8 mouse cellular contexts compared by ENCODE assay signal in the genomic region with DNA sequence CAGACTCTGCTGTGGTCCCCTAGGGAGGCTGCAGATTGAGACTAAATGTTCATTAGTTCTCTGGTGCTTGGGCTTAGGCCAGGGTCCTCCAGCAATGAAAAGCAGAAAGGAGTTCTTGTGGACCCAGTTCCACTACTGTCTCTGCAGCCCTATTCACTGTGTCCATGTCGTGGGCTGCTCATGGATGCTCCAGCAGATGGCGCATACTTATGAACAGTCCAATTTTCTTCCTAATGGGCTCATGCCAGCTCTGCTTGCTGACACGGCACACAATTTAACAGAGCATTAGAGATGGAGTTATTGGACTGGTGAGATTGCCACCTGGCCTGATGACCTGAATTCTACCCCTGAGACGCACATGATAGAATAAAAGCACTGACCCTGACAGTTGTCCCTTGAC. TPM values are rescaled to one million over a fixed set of nuclear protein-coding genes. Genes with fewer than 3 reads are reported as not detected.
DNase-seq lines count a peak whose midpoint lies in the region; ATAC-seq and TF ChIP-seq lines count a peak whose summit lies in the region.

No protein-coding gene starts in this region.

- H3K27me3 ChIP-seq in MEL (ENCODE audit: control insufficient read depth in 1 of 2, insufficient read depth in 2 of 2, low read length in 2 of 2): no peaks in the 10 kb centered on the region
- peaks cover 14% of the 10 kb centered on the region; the same call in 1 of the 2 replicates for H3K27me3 ChIP-seq in hindbrain, embryonic 13.5 days
- H3K27me3 ChIP-seq in neural tube, embryonic 14.5 days (ENCODE audit: control insufficient read depth, insufficient read depth, low read length): no peaks in the 10 kb centered on the region

- WGBS in hindbrain, embryonic 13.5 days: 39% methylated on average over 4 of the region's 4 CpGs
- WGBS in neural tube, embryonic 14.5 days: 31% methylated on average over 4 of the region's 4 CpGs

- no peaks in the 10 kb centered on the region for H3K9me3 ChIP-seq in MEL (replicated peaks; ENCODE audit: insufficient read depth, low read length)
- H3K9me3 ChIP-seq in hindbrain, embryonic 13.5 days: no peaks in the 10 kb centered on the region
- H3K9me3 ChIP-seq in neural tube, embryonic 14.5 days (ENCODE audit: control insufficient read depth, low read length): no peaks in the 10 kb centered on the region

- H3K36me3 ChIP-seq in MEL (ENCODE audit: control insufficient read depth in 1 of 2, insufficient read depth in 2 of 2, low read length in 2 of 2): no peaks in the 10 kb centered on the region
- no peaks in the 10 kb centered on the region for H3K36me3 ChIP-seq in hindbrain, embryonic 13.5 days
- H3K36me3 ChIP-seq in neural tube, embryonic 14.5 days (ENCODE audit: control insufficient read depth, insufficient read depth, low read length): no peaks in the 10 kb centered on the region

- ATAC-seq in common myeloid progenitor, adult 5-6 weeks (replicated peaks; ENCODE audit: low read depth, poor library complexity, severe bottlenecking): peak; percentile 64; the same call in 1 of the 2 replicates
- ATAC-seq in hindbrain, embryonic 13.5 days (ENCODE audit: low FRiP score): peak; percentile 71; the same call in 1 of the 2 replicates
- ATAC-seq in neural tube, embryonic 14.5 days (ENCODE audit: low read depth): peak; percentile 77

- H3K4me1 ChIP-seq in MEL (ENCODE audit: control insufficient read depth in 1 of 2, insufficient read depth in 2 of 2, low read length in 2 of 2): peaks cover 0 to 3% of the 10 kb centered on the region in 2 experiments; a peak in 1 of 4 replicates
- H3K4me1 ChIP-seq in hindbrain, embryonic 13.5 days (replicated peaks): peaks cover 2% of the 10 kb centered on the region; the same call in 1 of the 2 replicates
- no peaks in the 10 kb centered on the region for H3K4me1 ChIP-seq in neural tube, embryonic 14.5 days (ENCODE audit: control insufficient read depth, insufficient read depth, low read length)

- no peak overlapping the region for H3K9ac ChIP-seq in MEL (ENCODE audit: control insufficient read depth, low read depth, low read length, poor library complexity, severe bottlenecking)
- no peak overlapping the region for H3K9ac ChIP-seq in hindbrain, embryonic 13.5 days
- H3K9ac ChIP-seq in neural tube, embryonic 14.5 days (replicated peaks; ENCODE audit: low read depth, low read length): no peak overlapping the region

- TF ChIP-seq RAD21 in MEL (IDR thresholded peaks at IDR 0.05; ENCODE audit: low read depth, low read length): peak; percentile 8

- peak; percentile 57 for TF ChIP-seq CTCF in gastrocnemius, adult 2 months (IDR thresholded peaks at IDR 0.05)
- TF ChIP-seq CTCF in MEL (IDR thresholded peaks at IDR 0.05 in 2 of 3, conservative IDR thresholded peaks at IDR 0.05 in 1 of 3; ENCODE audit: control insufficient read depth in 1 of 3, insufficient read depth in 1 of 3, low read depth in 2 of 3, low read length in 3 of 3, poor library complexity in 1 of 3, severe bottlenecking in 1 of 3): peak in 2 of 3 experiments; percentile 51 to 58; a peak in 5 of 6 replicates

- TF ChIP-seq EP300 in MEL (IDR thresholded peaks at IDR 0.05; ENCODE audit: low read depth in 1 of 2, low read length in 2 of 2): no peak

- intact Hi-C loops in gastrocnemius, adult 2 months (cut with DNase I): loop anchor here (5.0 to 10.0 kb wide), 3 partner anchors 436 to 848 kb away; no protein-coding TSS in a partner anchor
- intact Hi-C loops in left cerebral cortex, postnatal 36 days (cut with DNase I): loop anchor here (5.0 to 10.0 kb wide), 5 partner anchors 433 to 848 kb away; no protein-coding TSS in a partner anchor

- TF ChIP-seq POLR2A in MEL (IDR thresholded peaks at IDR 0.05; ENCODE audit: control insufficient read depth in 1 of 2, insufficient read depth in 1 of 2, low read depth in 1 of 2, low read length in 2 of 2, poor library complexity in 1 of 2): no peak

- H3K4me2 ChIP-seq in hindbrain, embryonic 13.5 days: no peak overlapping the region
- no peak overlapping the region for H3K4me2 ChIP-seq in neural tube, embryonic 14.5 days (ENCODE audit: low read depth, low read length)

- H3K27ac ChIP-seq in gastrocnemius, adult 2 months: no peak overlapping the region
- no peak overlapping the region for H3K27ac ChIP-seq in MEL (ENCODE audit: control insufficient read depth, low read depth, low read length)
- 0 out of 2 replicates have a peak overlapping the region, but pooled peaks have one; percentile 26 for H3K27ac ChIP-seq in hindbrain, embryonic 13.5 days
- no peak overlapping the region for H3K27ac ChIP-seq in neural tube, embryonic 14.5 days (ENCODE audit: low read depth, low read length)

- H3K79me2 ChIP-seq in MEL (ENCODE audit: control insufficient read depth, insufficient read depth, low read length, poor library complexity): no peaks in the 10 kb centered on the region

- peak; percentile 23 for DNase-seq in gastrocnemius, adult 2 months
- DNase-seq in gastrocnemius, adult 8-10 months (ENCODE audit: low spot score in 2 of 2): no peak
- DNase-seq in MEL (ENCODE audit: low read depth, low spot score): peak; percentile 35
- peak; percentile 58 to 60 for DNase-seq in left cerebral cortex, postnatal 36 days (ENCODE audit: low spot score in 2 of 2)
- DNase-seq in B cell, adult 2 months: no peak

- no peak overlapping the region for H3K4me3 ChIP-seq in gastrocnemius, adult 2 months
- no peak overlapping the region for H3K4me3 ChIP-seq in MEL (ENCODE audit: control insufficient read depth in 1 of 2, insufficient read depth in 1 of 2, low read depth in 2 of 2, low read length in 2 of 2)
- no peak overlapping the region for H3K4me3 ChIP-seq in hindbrain, embryonic 13.5 days
- H3K4me3 ChIP-seq in neural tube, embryonic 14.5 days (ENCODE audit: low read depth, low read length): no peak overlapping the region

TF ChIP-seq in MEL, 35 proteins besides CTCF, POLR2A, EP300 and RAD21:
- TF ChIP-seq SMC3 (IDR thresholded peaks at IDR 0.05; ENCODE audit: low read depth, low read length) (peak; percentile 59), CHD2 (IDR thresholded peaks at IDR 0.05; ENCODE audit: low read length) (no peak)
TF ChIP-seq in MEL: peak in this region for 1.

RNA-seq across cellular contexts. Expression of gene Slc28a3, which starts 28.3 kb away (rescaled TPM):
- not detected for total RNA-seq in gastrocnemius, adult 2 months (2021)
- not detected for total RNA-seq in gastrocnemius, adult 8-10 months (2022)
- not detected in 2 replicates for total RNA-seq in MEL (2012; rRNA removed)
- polyA plus RNA-seq in MEL (2012; ENCODE audit: insufficient read depth in 1 of 2, insufficient read length in 2 of 2, low read depth in 1 of 2, low replicate concordance in 2 of 2, missing spikeins in 1 of 2): 1 to 10 TPM in 1 of 2 experiments, not detected in 1; 1.4 TPM
- not detected in 2 replicates for total RNA-seq in common myeloid progenitor, adult 5-6 weeks (2017)
- 0.05 TPM in 1 of 2 replicates, not detected in the other for polyA plus RNA-seq in hindbrain, embryonic 13.5 days (2015; fragmentation: Nextera tagmentation; extraction: Ambion mirVana)
- under 1 TPM in 1 of 2 experiments, not detected in 1; 0.09 TPM for total RNA-seq in left cerebral cortex, postnatal 36 days (2021)
- polyA plus RNA-seq in neural tube, embryonic 14.5 days (2014; fragmentation: Nextera tagmentation; extraction: Ambion mirVana): not detected in 2 replicates

Comparison
In these comparisons a context has a peak if more than half of its experiments do, and no peak if none do; other contexts are left out.
1. DNase-seq: peak in gastrocnemius, adult 2 months (single experiment), MEL (single experiment) and left cerebral cortex, postnatal 36 days (2 of 2); none in gastrocnemius, adult 8-10 months (0 of 2) and B cell, adult 2 months (0 of 2).
2. Peak in every context shown above with its lines, with median percentiles within 50 percentile points of each other: ATAC-seq.